In the genomic region with DNA sequence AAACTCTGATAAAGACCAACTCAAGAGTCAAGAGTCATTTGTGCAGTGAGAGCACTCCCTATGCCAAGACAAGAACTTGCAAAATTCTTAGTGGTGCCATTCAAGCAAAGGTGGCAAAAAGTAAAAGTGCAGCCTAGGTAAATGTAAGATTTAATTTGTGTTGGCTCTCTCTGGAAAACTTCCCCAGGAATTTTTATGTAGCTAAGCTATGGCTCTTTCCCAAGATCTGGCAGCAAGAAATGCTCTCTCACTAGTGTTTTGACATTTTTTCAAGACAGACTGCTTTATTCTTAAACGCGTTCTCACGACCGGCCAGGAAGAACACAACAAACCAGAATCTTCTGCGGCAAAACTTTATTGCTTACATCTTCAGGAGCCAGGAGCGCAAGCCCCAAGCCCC, we compare ENCODE assay signal across 27 mouse cellular contexts.
DNase-seq lines count a peak whose midpoint lies in the region; ATAC-seq and TF ChIP-seq lines count a peak whose summit lies in the region.
"Had no signal": no experiment of that assay in that cellular context is flagged by ENCODE, and none has a peak within 500 bp of the region (broad histone marks: within the 10 kb centered on the region; RNA-seq: fewer than 3 reads in every experiment).

No protein-coding gene starts in this region.

- no peak for TF ChIP-seq POLR2A in lung, adult 2 months (IDR thresholded peaks at IDR 0.05; ENCODE audit: borderline replicate concordance, extremely low read depth, low read depth, low read length)

- no peaks in the 10 kb centered on the region for H3K27me3 ChIP-seq in forebrain, postnatal 0 days (ENCODE audit: insufficient read depth, low read length)
- H3K27me3 ChIP-seq in forebrain, embryonic 16.5 days (replicated peaks; ENCODE audit: control insufficient read depth, insufficient read depth, low read length), result no peaks in the 10 kb centered on the region
- no peaks in the 10 kb centered on the region for H3K27me3 ChIP-seq in lung, embryonic 14.5 days (ENCODE audit: insufficient read depth, low read length)
- H3K27me3 ChIP-seq in neural tube, embryonic 15.5 days (replicated peaks), result no peaks in the 10 kb centered on the region
- H3K27me3 ChIP-seq: CH12.LX; embryonic facial prominence, embryonic 13.5 days; embryonic facial prominence, embryonic 15.5 days; forebrain, embryonic 12.5 days had no signal

- no peak overlapping the region for H3K27ac ChIP-seq in forebrain, postnatal 0 days (ENCODE audit: low read depth, low read length)
- H3K27ac ChIP-seq in forebrain, embryonic 16.5 days (ENCODE audit: low read length), result no peak overlapping the region
- H3K27ac ChIP-seq in lung, embryonic 14.5 days (ENCODE audit: low read depth), result no peak overlapping the region
- no peak overlapping the region for H3K27ac ChIP-seq in neural tube, embryonic 15.5 days (replicated peaks)
- H3K27ac ChIP-seq: embryonic facial prominence, embryonic 13.5 days; embryonic facial prominence, embryonic 15.5 days; forebrain, embryonic 10.5 days; forebrain, embryonic 12.5 days had no signal

- H3K9ac ChIP-seq in forebrain, postnatal 0 days, result no peak overlapping the region
- no peak overlapping the region for H3K9ac ChIP-seq in forebrain, embryonic 16.5 days (replicated peaks; ENCODE audit: low read depth, low read length)
- no peak overlapping the region for H3K9ac ChIP-seq in lung, embryonic 14.5 days
- no peak overlapping the region for H3K9ac ChIP-seq in neural tube, embryonic 15.5 days (replicated peaks)
- H3K9ac ChIP-seq: embryonic facial prominence, embryonic 13.5 days; embryonic facial prominence, embryonic 15.5 days; forebrain, embryonic 12.5 days had no signal

- no peaks in the 10 kb centered on the region for H3K4me1 ChIP-seq in forebrain, postnatal 0 days (ENCODE audit: insufficient read depth)
- H3K4me1 ChIP-seq in forebrain, embryonic 16.5 days (replicated peaks; ENCODE audit: control insufficient read depth, insufficient read depth, low read length), result no peaks in the 10 kb centered on the region
- H3K4me1 ChIP-seq in lung, embryonic 14.5 days (ENCODE audit: insufficient read depth), result no peaks in the 10 kb centered on the region
- H3K4me1 ChIP-seq in lung, adult 2 months (ENCODE audit: control insufficient read depth, insufficient read depth, low read length), result no peaks in the 10 kb centered on the region
- no peaks in the 10 kb centered on the region for H3K4me1 ChIP-seq in neural tube, embryonic 15.5 days
- H3K4me1 ChIP-seq: embryonic facial prominence, embryonic 13.5 days; embryonic facial prominence, embryonic 15.5 days; forebrain, embryonic 10.5 days; forebrain, embryonic 12.5 days had no signal

- no peak for TF ChIP-seq CTCF in forebrain, postnatal 0 days (IDR thresholded peaks at IDR 0.05; ENCODE audit: low read depth)
- TF ChIP-seq CTCF in lung, embryonic 14.5 days (IDR thresholded peaks at IDR 0.05; ENCODE audit: low read depth), result no peak
- TF ChIP-seq CTCF in lung, adult 2 months (IDR thresholded peaks at IDR 0.05; ENCODE audit: insufficient read depth, low read length), result no peak

- no peak overlapping the region for H3K4me3 ChIP-seq in forebrain, postnatal 0 days (ENCODE audit: low read depth, low read length)
- no peak overlapping the region for H3K4me3 ChIP-seq in forebrain, embryonic 16.5 days (replicated peaks; ENCODE audit: low read length)
- no peak overlapping the region for H3K4me3 ChIP-seq in lung, embryonic 14.5 days (ENCODE audit: low read depth, low read length)
- H3K4me3 ChIP-seq in lung, adult 2 months (replicated peaks; ENCODE audit: extremely low read depth, low read depth, low read length), result no peak overlapping the region
- H3K4me3 ChIP-seq in neural tube, embryonic 15.5 days (replicated peaks), result no peak overlapping the region
- H3K4me3 ChIP-seq: embryonic facial prominence, embryonic 13.5 days; embryonic facial prominence, embryonic 15.5 days; erythroblast, embryonic 14.5 days; forebrain, embryonic 10.5 days; forebrain, embryonic 12.5 days had no signal

- no peaks in the 10 kb centered on the region for H3K36me3 ChIP-seq in forebrain, postnatal 0 days (ENCODE audit: insufficient read depth)
- H3K36me3 ChIP-seq in forebrain, embryonic 16.5 days (ENCODE audit: control insufficient read depth, insufficient read depth), result no peaks in the 10 kb centered on the region
- no peaks in the 10 kb centered on the region for H3K36me3 ChIP-seq in lung, embryonic 14.5 days (ENCODE audit: insufficient read depth)
- no peaks in the 10 kb centered on the region for H3K36me3 ChIP-seq in neural tube, embryonic 15.5 days
- H3K36me3 ChIP-seq: embryonic facial prominence, embryonic 13.5 days; embryonic facial prominence, embryonic 15.5 days; forebrain, embryonic 10.5 days; forebrain, embryonic 12.5 days; G1E had no signal

- peak; percentile 5 for DNase-seq in forebrain, postnatal 0 days
- peak; percentile 5 for DNase-seq in lung, embryonic 14.5 days
- DNase-seq in lung, adult 2 months, result no peak
- peak; percentile 62 for DNase-seq in NIH3T3 (ENCODE audit: low read depth)
- DNase-seq in telencephalon, adult 2 months (ENCODE audit: low read depth, low spot score), result peak; percentile 9
- DNase-seq: adrenal gland, adult 2 months; adrenal gland, postnatal 10 days; adrenal gland, postnatal 25 days; B cell, adult 2 months; cerebellum, adult 11 months; cerebellum, adult 18-20 months; cerebellum, adult 8-10 months; cerebellum, adult 9-11 months; cerebellum, postnatal 14 days; cerebellum, postnatal 36 days; embryo, embryonic 11 days had no signal

- ATAC-seq in forebrain, postnatal 0 days, result no peak
- no peak for ATAC-seq in forebrain, embryonic 16.5 days
- ATAC-seq in lung, embryonic 14.5 days (ENCODE audit: insufficient read depth), result no peak
- ATAC-seq in neural tube, embryonic 15.5 days (ENCODE audit: low FRiP score), result no peak
- ATAC-seq: CD4-positive, CD25-positive, alpha-beta regulatory T cell, adult 4 months; forebrain, embryonic 14.5 days had no signal

- H3K4me2 ChIP-seq in forebrain, postnatal 0 days (ENCODE audit: low read depth), result no peak overlapping the region
- no peak overlapping the region for H3K4me2 ChIP-seq in forebrain, embryonic 16.5 days (ENCODE audit: low read length)
- H3K4me2 ChIP-seq in lung, embryonic 14.5 days, result no peak overlapping the region
- no peak overlapping the region for H3K4me2 ChIP-seq in neural tube, embryonic 15.5 days
- H3K4me2 ChIP-seq: embryonic facial prominence, embryonic 13.5 days; embryonic facial prominence, embryonic 15.5 days; forebrain, embryonic 12.5 days had no signal

- 61% methylated on average over 6 of the region's 6 CpGs for WGBS in forebrain, postnatal 0 days
- WGBS in forebrain, embryonic 16.5 days, result 70% methylated on average over 6 of the region's 6 CpGs
- 78% methylated on average over 6 of the region's 6 CpGs for WGBS in lung, embryonic 14.5 days
- 87% methylated on average over 6 of the region's 6 CpGs for WGBS in lung, adult 2 months
- WGBS in neural tube, embryonic 15.5 days, result 95% methylated on average over 6 of the region's 6 CpGs

- H3K9me3 ChIP-seq in forebrain, postnatal 0 days (ENCODE audit: low read length), result no peaks in the 10 kb centered on the region
- H3K9me3 ChIP-seq in forebrain, embryonic 16.5 days (ENCODE audit: control insufficient read depth, low read length), result no peaks in the 10 kb centered on the region
- no peaks in the 10 kb centered on the region for H3K9me3 ChIP-seq in lung, embryonic 14.5 days (ENCODE audit: low read depth, low read length)
- no peaks in the 10 kb centered on the region for H3K9me3 ChIP-seq in neural tube, embryonic 15.5 days (replicated peaks)
- H3K9me3 ChIP-seq: embryonic facial prominence, embryonic 13.5 days; embryonic facial prominence, embryonic 15.5 days; forebrain, embryonic 10.5 days; forebrain, embryonic 12.5 days; G1E had no signal
